In the genomic region with DNA sequence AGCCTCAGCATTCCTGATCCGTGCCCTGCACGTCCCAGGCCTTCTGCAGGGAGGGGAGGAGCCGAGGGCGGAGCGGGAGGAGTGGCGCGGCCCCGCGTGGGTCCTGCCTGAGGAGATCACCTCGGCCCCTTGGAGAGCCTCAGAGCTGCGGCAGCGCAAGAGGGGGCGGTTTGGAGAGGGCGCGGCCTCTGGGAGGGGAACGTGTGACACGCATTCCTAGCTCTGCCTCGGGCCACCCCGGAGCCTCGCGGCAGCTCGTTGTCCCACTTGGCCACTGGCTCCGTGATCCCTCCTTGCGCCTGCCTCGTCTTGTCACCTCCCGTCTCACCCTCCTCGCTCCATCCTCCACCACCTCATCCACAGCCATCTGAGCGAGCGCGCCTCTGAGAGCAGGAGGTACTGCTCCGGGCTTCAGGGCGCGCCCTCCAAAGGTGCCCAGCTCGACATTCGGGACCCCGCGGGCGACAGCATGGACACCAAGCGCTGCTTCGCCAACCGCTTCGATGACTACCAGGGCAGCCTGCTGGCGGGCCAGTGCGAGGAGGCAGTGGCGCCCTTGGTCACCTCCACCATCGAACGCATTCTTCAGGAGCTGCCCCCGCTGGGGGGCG, we compare ENCODE assay signal across 8 mouse cellular contexts. TPM values are rescaled to one million over a fixed set of nuclear protein-coding genes. Genes with fewer than 3 reads are reported as not detected.
DNase-seq lines count a peak whose midpoint lies in the region; ATAC-seq and TF ChIP-seq lines count a peak whose summit lies in the region.

Gene Lancl3, plus strand, starts transcription at position 142 of the 611 bp plus-strand sequence.

- TF ChIP-seq POLR2A in ES-Bruce4 (IDR thresholded peaks at IDR 0.05; ENCODE audit: insufficient read depth, low read length): no peak
- no peak for TF ChIP-seq POLR2A in small intestine, adult 2 months (IDR thresholded peaks at IDR 0.05; ENCODE audit: low read depth, low read length)

- H3K9me3 ChIP-seq in ES-Bruce4 (replicated peaks; ENCODE audit: control insufficient read depth, insufficient read depth, low read length, poor library complexity, severe bottlenecking): no peaks in the 10 kb centered on the region
- no peaks in the 10 kb centered on the region for H3K9me3 ChIP-seq in heart, postnatal 0 days (replicated peaks; ENCODE audit: control insufficient read depth, low read length)

- no peak for TF ChIP-seq EP300 in ES-Bruce4 (IDR thresholded peaks at IDR 0.05; ENCODE audit: insufficient read depth, low read depth, low read length)
- no peak for TF ChIP-seq EP300 in heart, postnatal 0 days (IDR thresholded peaks at IDR 0.05; ENCODE audit: low read depth)

- TF ChIP-seq CTCF in ES-Bruce4 (IDR thresholded peaks at IDR 0.05; ENCODE audit: low read depth, low read length): no peak
- no peak for TF ChIP-seq CTCF in heart, postnatal 0 days (IDR thresholded peaks at IDR 0.05; ENCODE audit: low read depth)
- TF ChIP-seq CTCF in small intestine, adult 2 months (IDR thresholded peaks at IDR 0.05; ENCODE audit: extremely low read depth, insufficient read length, insufficient replicate concordance, low read depth, low read length): no peak

- WGBS in heart, postnatal 0 days: 12% methylated on average over 37 of the region's 49 CpGs
- WGBS in small intestine, adult 2 months: 6% methylated on average over 45 of the region's 49 CpGs

- H3K27me3 ChIP-seq in ES-Bruce4 (ENCODE audit: control insufficient read depth, insufficient read depth, low read length, poor library complexity, severe bottlenecking): no peaks in the 10 kb centered on the region; the same call in 1 of the 2 replicates
- H3K27me3 ChIP-seq in heart, postnatal 0 days (ENCODE audit: control insufficient read depth, insufficient read depth, low read length): no peaks in the 10 kb centered on the region
- H3K27me3 ChIP-seq in small intestine, adult 2 months (ENCODE audit: control insufficient read depth, insufficient read depth, low read length): peaks cover 2% of the 10 kb centered on the region; the same call in 1 of the 2 replicates

- no peaks in the 10 kb centered on the region for H3K36me3 ChIP-seq in ES-Bruce4 (ENCODE audit: control insufficient read depth, insufficient read depth, low read length, poor library complexity, severe bottlenecking)
- no peaks in the 10 kb centered on the region for H3K36me3 ChIP-seq in heart, postnatal 0 days (replicated peaks; ENCODE audit: control insufficient read depth, insufficient read depth, low read length)
- H3K36me3 ChIP-seq in small intestine, adult 2 months (ENCODE audit: control insufficient read depth, insufficient read depth, low read length): no peaks in the 10 kb centered on the region

- peak; percentile 57 for ATAC-seq in heart, postnatal 0 days (ENCODE audit: insufficient read depth, low read depth)
- no peak for ATAC-seq in erythroid progenitor cell, adult 5-6 weeks (replicated peaks; ENCODE audit: low FRiP score, poor library complexity, severe bottlenecking)

- peak within 1 kb of the TSS; percentile 77 for H3K4me2 ChIP-seq in heart, postnatal 0 days (ENCODE audit: low read depth, low read length)

- H3K4me1 ChIP-seq in ES-Bruce4 (ENCODE audit: control insufficient read depth, insufficient read depth, low read length): no peaks in the 10 kb centered on the region
- H3K4me1 ChIP-seq in heart, postnatal 0 days (ENCODE audit: control insufficient read depth, insufficient read depth): no peaks in the 10 kb centered on the region
- peaks cover 4% of the 10 kb centered on the region; the same call in 1 of the 2 replicates for H3K4me1 ChIP-seq in small intestine, adult 2 months (ENCODE audit: control insufficient read depth, insufficient read depth, insufficient read length, low read length)

- peak within 1 kb of the TSS; percentile 72 for H3K4me3 ChIP-seq in ES-Bruce4 (ENCODE audit: low read depth, low read length)
- H3K4me3 ChIP-seq in heart, postnatal 0 days (ENCODE audit: low read depth, low read length): peak within 1 kb of the TSS; percentile 55
- peak within 1 kb of the TSS; percentile 66 for H3K4me3 ChIP-seq in small intestine, adult 2 months (ENCODE audit: low read depth, low read length)

- peak within 1 kb of the TSS; percentile 60 for H3K9ac ChIP-seq in ES-Bruce4 (ENCODE audit: low read depth, poor library complexity, severe bottlenecking)
- peak within 1 kb of the TSS; percentile 59 for H3K9ac ChIP-seq in heart, postnatal 0 days (replicated peaks; ENCODE audit: low read depth, low read length)

- peak; percentile 65 for DNase-seq in adrenal gland, adult 2 months
- DNase-seq in embryo, embryonic 9.5 days (ENCODE audit: extremely low spot score): peak; percentile 38
- peak; percentile 9 for DNase-seq in heart, postnatal 0 days (ENCODE audit: low spot score)
- DNase-seq in kidney, postnatal 10 days: peak; percentile 48
- peak; percentile 30 to 43 for DNase-seq in lung, postnatal 4 days

- no peak within 1 kb of the TSS for H3K27ac ChIP-seq in ES-Bruce4 (ENCODE audit: insufficient read depth, low read length)
- H3K27ac ChIP-seq in heart, postnatal 0 days (ENCODE audit: low read depth): peak within 1 kb of the TSS; percentile 30; the same call in 1 of the 2 replicates
- no peak within 1 kb of the TSS for H3K27ac ChIP-seq in small intestine, adult 2 months (ENCODE audit: insufficient read depth, low read depth, low read length)

RNA-seq across cellular contexts. Expression of gene Lancl3, which starts in this region (rescaled TPM):
- polyA plus RNA-seq in ES-Bruce4 (2011; ENCODE audit: insufficient read depth, insufficient read length, low read depth, missing spikeins): 0.49 and 0.61 TPM in 2 replicates
- 1 to 10 TPM; 2.4 TPM for total RNA-seq in adrenal gland, adult 2 months (2021)
- polyA plus RNA-seq in adrenal gland, adult 2 months (2012; rRNA removed): 1.9 and 2.1 TPM in 2 replicates
- total RNA-seq in heart, postnatal 0 days (2014; rRNA removed; ENCODE audit: low replicate concordance): 5.2 and 6.1 TPM in 2 replicates
- polyA plus RNA-seq in heart, postnatal 0 days (2015; fragmentation: Nextera tagmentation; extraction: Ambion mirVana): 1.5 and 2.0 TPM in 2 replicates
- 0.05 and 0.16 TPM in 2 replicates for polyA plus RNA-seq in small intestine, adult 2 months (2012; rRNA removed)
- total RNA-seq in erythroid progenitor cell, adult 5-6 weeks (2015; ENCODE audit: low replicate concordance): not detected in 2 replicates
- total RNA-seq in erythroid progenitor cell, adult 5-6 weeks (2017; ENCODE audit: low replicate concordance): 0.51 TPM in 1 of 2 replicates, not detected in the other

Comparison
In these comparisons a context has a peak if more than half of its experiments do, and no peak if none do; other contexts are left out.
1. DNase-seq: peak in every context shown above with its lines; median percentile 65 in adrenal gland, adult 2 months; 48 in kidney, postnatal 10 days; 38 in embryo, embryonic 9.5 days; 36 in lung, postnatal 4 days; 9 in heart, postnatal 0 days.